Mouse (Mus musculus) ES-E14 (cell line): ENCODE data around the gene Lyzl4. TPM values are rescaled to one million over a fixed set of nuclear protein-coding genes. Genes with fewer than 3 reads are reported as not detected.

Source experiments
- DNase-seq: peaks from one replicate; pipeline ENCODE4 v3.0.0-alpha.2; 2013; ENCODE audit warnings: low read depth, low spot score
- H3K27ac ChIP-seq: 2 replicates; pipeline ENCODE4 v1.5.1; 2012; ENCODE audit warnings: low read depth, mild to moderate bottlenecking, low read length, moderate library complexity, mixed read lengths; ENCODE audit not compliant: poor library complexity, insufficient read depth, severe bottlenecking
- H3K36me3 ChIP-seq: 2 replicates; pipeline ENCODE4 v1.6.1; 2012; ENCODE audit warnings: mild to moderate bottlenecking, low read length, moderate library complexity, mixed read lengths; ENCODE audit not compliant: control insufficient read depth, poor library complexity, insufficient read depth, severe bottlenecking
- H3K4me1 ChIP-seq, 2 experiments: fragments of 150-350 bp in 1 of 2; sonication (generic) in 1 of 2; 2 replicates each; pipeline ENCODE4 v1.6.1; 2012; ENCODE audit warnings: low read length in 2 of 2, mild to moderate bottlenecking in 1 of 2, mixed read lengths in 1 of 2; ENCODE audit not compliant: control insufficient read depth in 2 of 2, insufficient read depth in 2 of 2, poor library complexity in 1 of 2
- H3K4me3 ChIP-seq, 2 experiments: fragments of 150-350 bp in 1 of 2; sonication (generic) in 1 of 2; 2 replicates each; pipeline ENCODE4 v1.5.1; 2012; ENCODE audit warnings: low read length in 2 of 2, low read depth in 1 of 2, mild to moderate bottlenecking in 1 of 2, mixed read lengths in 1 of 2; ENCODE audit not compliant: insufficient read depth in 1 of 2, poor library complexity in 1 of 2, severe bottlenecking in 1 of 2
- H3K9ac ChIP-seq: 2 replicates; pipeline ENCODE4 v1.6.1; 2012; ENCODE audit warnings: low read depth, mild to moderate bottlenecking, low read length, mixed read lengths; ENCODE audit not compliant: poor library complexity, insufficient read depth, severe bottlenecking
- H3K9me3 ChIP-seq: fragments of 150-350 bp; sonication (generic); 2 replicates; pipeline ENCODE4 v1.6.1; 2012; ENCODE audit warnings: low read depth, mild to moderate bottlenecking, low read length; ENCODE audit not compliant: control insufficient read depth, insufficient read depth
- CHD2 ChIP-seq: IDR thresholded peaks from 2 replicates; pipeline ENCODE4 v1.6.1; 2014; ENCODE audit warnings: mild to moderate bottlenecking, low read depth, low read length, inconsistent platforms
- HCFC1 ChIP-seq: IDR thresholded peaks from 2 replicates; pipeline ENCODE4 v1.6.1; 2012; ENCODE audit warnings: low read length, inconsistent platforms, borderline replicate concordance; ENCODE audit not compliant: insufficient read depth
- MAFK ChIP-seq: IDR thresholded peaks from 2 replicates; pipeline ENCODE4 v1.6.1; 2014; ENCODE audit warnings: mild to moderate bottlenecking, low read depth, low read length, inconsistent platforms; ENCODE audit not compliant: insufficient read depth
- ZC3H11A ChIP-seq: IDR thresholded peaks from 2 replicates; pipeline ENCODE4 v1.6.1; 2012; ENCODE audit warnings: low read depth, mild to moderate bottlenecking, inconsistent platforms, low read length, borderline replicate concordance
- ZNF384 ChIP-seq: IDR thresholded peaks from 2 replicates; pipeline ENCODE4 v1.6.1; 2012; ENCODE audit warnings: low read depth, low read length, inconsistent platforms
- in situ Hi-C, 2 experiments: fragments of 600-800 bp; cut with MboI; formaldehyde crosslinking; loops; one replicate each; pipeline ENCODE4 v1.15.1; 2025; ENCODE audit warnings: low sequenced_read_pairs in 2 of 2, inconsistent platforms in 1 of 2; ENCODE audit not compliant: unreplicated experiment in 2 of 2
- total RNA-seq: library from RNA; depleted of rRNA; stranded (reverse); fragments of 300-350 nt; gene quantifications from 2 replicates; pipeline ENCODE4 v1.2.3, GENCODE M21; 2012

Lyzl4 gene
- total RNA-seq, 1 experiment: 0.58 TPM

- H3K4me1 ChIP-seq: no peaks in the 10 kb centered on the region
- H3K4me3 ChIP-seq: no peak overlapping the region
- H3K9ac ChIP-seq: no peak overlapping the region
- in situ Hi-C loops: no loop called here
- H3K27ac ChIP-seq: no peak overlapping the region
- DNase-seq: no peak
- H3K9me3 ChIP-seq: no peaks in the 10 kb centered on the region
- no peaks in the 10 kb centered on the region for H3K36me3 ChIP-seq
- TF ChIP-seq ZC3H11A (no peak), CHD2 (no peak), HCFC1 (no peak), MAFK (no peak), ZNF384 (no peak)
These were observed 21.6 kb upstream of the Lyzl4 start for GRCm38 (mm10) chr9:121663467-121663866.

DNA sequence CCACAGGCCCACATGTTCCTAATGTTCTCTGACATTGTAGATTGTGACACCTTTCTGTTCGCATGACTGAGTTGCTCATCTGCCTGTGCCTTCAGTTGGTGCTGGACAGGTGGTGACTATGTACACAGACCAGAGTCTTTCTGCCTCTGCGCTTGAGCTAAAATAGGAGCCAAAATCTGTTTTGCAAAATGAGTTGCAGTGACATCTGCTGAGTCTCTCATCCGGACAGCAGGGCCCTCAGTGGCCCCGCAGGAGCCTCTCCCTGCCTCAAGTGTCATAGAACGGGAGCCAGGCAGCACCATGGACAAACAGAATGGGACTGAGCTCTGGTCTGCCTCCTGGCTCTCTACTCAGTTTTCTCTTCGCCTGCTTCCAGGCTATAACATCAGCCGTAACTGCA, 17.9 kb upstream of the Lyzl4 start:
- Histone ChIP-seq H3K4me1 (no peaks in the 10 kb centered on the region), H3K9ac (no peak overlapping the region), H3K4me3 (no peak overlapping the region), H3K9me3 (no peaks in the 10 kb centered on the region), H3K36me3 (no peaks in the 10 kb centered on the region), H3K27ac (no peak overlapping the region)
- TF ChIP-seq CHD2: no peak
- TF ChIP-seq ZC3H11A: no peak
- no peak for TF ChIP-seq HCFC1
- TF ChIP-seq ZNF384: no peak
- no peak for TF ChIP-seq MAFK
- in situ Hi-C loops: no loop called here
- DNase-seq: no peak

- no peaks in the 10 kb centered on the region for H3K9me3 ChIP-seq
- H3K36me3 ChIP-seq: no peaks in the 10 kb centered on the region
- no peak overlapping the region for H3K27ac ChIP-seq
- TF ChIP-seq HCFC1: no peak
- TF ChIP-seq MAFK: no peak
- no peak for TF ChIP-seq ZNF384
- TF ChIP-seq ZC3H11A: no peak
- TF ChIP-seq CHD2: no peak
- no peak for DNase-seq
- H3K9ac ChIP-seq: no peak overlapping the region
- in situ Hi-C loops: no loop called here
- H3K4me1 ChIP-seq: no peaks in the 10 kb centered on the region
- H3K4me3 ChIP-seq: no peak overlapping the region
These were observed 16.4 kb upstream of the Lyzl4 start for GRCm38 (mm10) chr9:121658248-121658647.

DNA sequence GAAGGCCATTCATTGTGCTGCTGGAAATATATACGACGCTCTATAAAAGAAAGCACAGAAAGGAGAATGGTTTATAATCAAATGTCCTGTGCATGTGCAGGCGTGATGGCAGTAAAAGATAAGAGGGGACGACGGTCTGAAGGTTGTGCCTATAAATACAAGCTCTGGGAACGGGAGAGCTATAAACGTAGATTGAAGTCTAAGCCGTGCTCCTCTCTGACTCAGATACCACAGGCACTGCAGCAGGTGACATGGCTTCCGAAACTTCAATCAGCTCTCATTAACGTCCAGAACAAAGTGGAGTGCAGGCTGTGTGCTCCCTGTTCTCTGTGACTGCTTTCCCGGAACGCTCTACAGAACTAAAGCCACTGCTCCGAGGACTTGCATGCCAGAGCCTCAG, 15.2 kb upstream of the Lyzl4 start:
- Histone ChIP-seq H3K9ac (no peak overlapping the region), H3K27ac (no peak overlapping the region), H3K4me3 (no peak overlapping the region), H3K36me3 (no peaks in the 10 kb centered on the region), H3K4me1 (no peaks in the 10 kb centered on the region), H3K9me3 (no peaks in the 10 kb centered on the region)
- no peak for DNase-seq
- TF ChIP-seq ZC3H11A (no peak), CHD2 (no peak), HCFC1 (no peak), ZNF384 (no peak)
- in situ Hi-C loops: no loop called here

GRCm38 (mm10) chr9:121656322-121656721, 14.4 kb upstream of the Lyzl4 start:
- no peaks in the 10 kb centered on the region for H3K9me3 ChIP-seq
- in situ Hi-C loops: no loop called here
- no peak overlapping the region for H3K27ac ChIP-seq
- no peak overlapping the region for H3K9ac ChIP-seq
- no peaks in the 10 kb centered on the region for H3K4me1 ChIP-seq
- no peak for TF ChIP-seq ZNF384
- no peak for TF ChIP-seq ZC3H11A
- TF ChIP-seq MAFK: no peak
- no peak for TF ChIP-seq CHD2
- TF ChIP-seq HCFC1: no peak
- H3K36me3 ChIP-seq: no peaks in the 10 kb centered on the region
- DNase-seq: no peak
- no peak overlapping the region for H3K4me3 ChIP-seq
